Mouse (Mus musculus) hindbrain, postnatal 0 days (tissue): ENCODE results near the gene Mars. TPM values are rescaled to one million over a fixed set of nuclear protein-coding genes. Genes with fewer than 3 reads are reported as not detected.
"Not testable (repeated sequence)": the region's sequence is repeated elsewhere in the genome, so short reads cannot be mapped to it uniquely, and the experiment has no call there.

Source experiments
- ATAC-seq: fragments of 200-750 bp; cut with Nextera tagmentation; 2 replicates; pipeline ENCODE4 v1.8.0; 2017; ENCODE audit warnings: mild to moderate bottlenecking, moderate TSS enrichment, moderate library complexity
- DNase-seq: peaks from one replicate; pipeline ENCODE4 v3.0.0-alpha.2; 2015; ENCODE audit warnings: low spot score
- H3K27ac ChIP-seq: fragments of 300-500 bp; sonication (generic); 2 replicates; pipeline ENCODE4 v1.5.1; 2014; ENCODE audit warnings: mild to moderate bottlenecking
- H3K27me3 ChIP-seq: fragments of 300-500 bp; sonication (generic); 2 replicates; pipeline ENCODE4 v1.6.1; 2014; ENCODE audit warnings: low read length, mixed read lengths; ENCODE audit not compliant: insufficient read depth
- H3K36me3 ChIP-seq: fragments of 300-500 bp; sonication (generic); 2 replicates; pipeline ENCODE4 v1.6.1; 2014; ENCODE audit warnings: low read length, mixed read lengths; ENCODE audit not compliant: insufficient read depth
- H3K4me1 ChIP-seq: fragments of 300-500 bp; sonication (generic); 2 replicates; pipeline ENCODE4 v1.6.1; 2014; ENCODE audit warnings: antibody characterized with exemption, low read length, mixed read lengths; ENCODE audit not compliant: insufficient read depth
- H3K4me2 ChIP-seq: fragments of 300-500 bp; sonication (generic); 2 replicates; pipeline ENCODE4 v1.6.1; 2014; ENCODE audit warnings: low read depth, mild to moderate bottlenecking, low read length, moderate library complexity, mixed read lengths
- H3K4me3 ChIP-seq: fragments of 300-500 bp; sonication (generic); 2 replicates; pipeline ENCODE4 v1.5.1; 2014; ENCODE audit warnings: low read length
- H3K9ac ChIP-seq: fragments of 300-500 bp; sonication (generic); replicated peaks from 2 replicates; pipeline ENCODE4 v1.6.1; 2014; ENCODE audit warnings: mild to moderate bottlenecking, low read length, moderate library complexity, mixed read lengths
- H3K9me3 ChIP-seq: fragments of 300-500 bp; sonication (generic); 2 replicates; pipeline ENCODE4 v1.6.1; 2016; ENCODE audit warnings: low read length, mixed read lengths
- CTCF ChIP-seq: IDR thresholded peaks from 2 replicates; pipeline ENCODE4 v1.5.1; 2016; ENCODE audit warnings: antibody characterized with exemption, control low read depth, low read depth
- WGBS: fragments of 180-500 bp; shearing (Covaris S2); extraction: QIAGEN DNeasy Blood & Tissue Kit; methylation state at CpG from one replicate; pipeline ENCODE4 v1.1.7; 2014; 5-methylcytosine and 5-hydroxymethylcytosine counted together
- polyA plus RNA-seq: library from polyadenylated mRNA; unstranded; fragments of >200 nt; fragmentation: Nextera tagmentation; extraction: Ambion mirVana; gene quantifications from 2 replicates; pipeline ENCODE4 v1.2.1, GENCODE M21; 2015
- total RNA-seq: library from RNA; depleted of rRNA; stranded (reverse); fragments of >200 nt; gene quantifications from 2 replicates; pipeline ENCODE4 v1.2.3, GENCODE M21; 2014

Mars gene
- total and polyA plus RNA-seq, 2 experiments from 2014 or later, result 90.4 to 104 TPM

DNA sequence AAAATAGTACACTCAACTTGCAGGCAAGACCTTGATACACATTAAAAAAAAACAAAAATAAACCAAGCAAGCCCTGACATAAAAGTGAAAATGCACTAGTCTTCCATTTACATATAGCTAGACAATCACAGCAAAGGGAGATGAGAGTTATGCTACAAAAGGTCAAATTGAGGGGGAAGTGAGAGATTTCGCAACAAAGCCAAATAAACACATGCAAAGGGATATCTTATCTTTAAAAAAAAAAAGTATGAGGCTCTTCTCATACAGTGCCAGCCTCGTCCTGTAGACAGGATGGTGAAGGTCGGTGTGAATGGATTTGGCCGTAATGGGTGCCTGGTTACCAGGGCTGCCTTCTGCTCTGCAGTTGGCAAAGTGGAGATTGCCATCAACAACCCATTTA, 1.3 kb upstream of the Mars start:
- H3K4me1 ChIP-seq, result peaks cover 5% of the 10 kb centered on the region; the same call in 1 of the 2 replicates
- H3K4me2 ChIP-seq, result no peak overlapping the region
- TF ChIP-seq CTCF, result no peak
- no peaks in the 10 kb centered on the region for H3K9me3 ChIP-seq
- H3K27me3 ChIP-seq, result no peaks in the 10 kb centered on the region
- H3K27ac ChIP-seq, result no peak overlapping the region
- no peak for ATAC-seq
- H3K9ac ChIP-seq, result no peak overlapping the region
- H3K4me3 ChIP-seq, result no peak overlapping the region
- 83% methylated on average over 4 of the region's 4 CpGs for WGBS
- H3K36me3 ChIP-seq, result peaks cover 9% of the 10 kb centered on the region
- no peak for DNase-seq

DNA sequence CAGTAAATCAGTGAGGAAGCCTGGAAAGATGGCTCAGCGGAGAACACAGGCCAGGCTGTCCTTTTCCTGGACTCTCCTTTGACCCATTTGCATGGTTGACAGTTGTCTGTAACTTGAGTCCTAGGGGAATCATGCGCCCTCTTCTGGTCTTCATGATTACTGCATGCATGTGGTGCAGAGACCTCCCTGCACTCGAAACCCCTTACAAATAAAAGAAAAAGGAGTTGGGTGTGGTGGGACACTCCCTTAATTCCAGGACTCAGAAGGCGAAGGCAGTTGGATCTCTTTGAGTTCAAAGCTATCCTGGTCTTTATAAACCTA, 730 bp upstream of the Mars start:
- peak overlapping the region; percentile 71 for H3K4me3 ChIP-seq
- 3% methylated on average over 4 of the region's 4 CpGs for WGBS
- peak overlapping the region; percentile 73; the same call in 1 of the 2 replicates for H3K9ac ChIP-seq
- H3K36me3 ChIP-seq, result peaks cover 14% of the 10 kb centered on the region
- ATAC-seq (peak; percentile 49), DNase-seq (peak; percentile 90)
- no peaks in the 10 kb centered on the region for H3K27me3 ChIP-seq
- TF ChIP-seq CTCF, result peak; percentile 89
- H3K4me2 ChIP-seq, result peak overlapping the region; percentile 79
- H3K27ac ChIP-seq, result peak overlapping the region; percentile 80
- H3K4me1 ChIP-seq, result peaks cover 5% of the 10 kb centered on the region; the same call in 1 of the 2 replicates
- no peaks in the 10 kb centered on the region for H3K9me3 ChIP-seq

DNA sequence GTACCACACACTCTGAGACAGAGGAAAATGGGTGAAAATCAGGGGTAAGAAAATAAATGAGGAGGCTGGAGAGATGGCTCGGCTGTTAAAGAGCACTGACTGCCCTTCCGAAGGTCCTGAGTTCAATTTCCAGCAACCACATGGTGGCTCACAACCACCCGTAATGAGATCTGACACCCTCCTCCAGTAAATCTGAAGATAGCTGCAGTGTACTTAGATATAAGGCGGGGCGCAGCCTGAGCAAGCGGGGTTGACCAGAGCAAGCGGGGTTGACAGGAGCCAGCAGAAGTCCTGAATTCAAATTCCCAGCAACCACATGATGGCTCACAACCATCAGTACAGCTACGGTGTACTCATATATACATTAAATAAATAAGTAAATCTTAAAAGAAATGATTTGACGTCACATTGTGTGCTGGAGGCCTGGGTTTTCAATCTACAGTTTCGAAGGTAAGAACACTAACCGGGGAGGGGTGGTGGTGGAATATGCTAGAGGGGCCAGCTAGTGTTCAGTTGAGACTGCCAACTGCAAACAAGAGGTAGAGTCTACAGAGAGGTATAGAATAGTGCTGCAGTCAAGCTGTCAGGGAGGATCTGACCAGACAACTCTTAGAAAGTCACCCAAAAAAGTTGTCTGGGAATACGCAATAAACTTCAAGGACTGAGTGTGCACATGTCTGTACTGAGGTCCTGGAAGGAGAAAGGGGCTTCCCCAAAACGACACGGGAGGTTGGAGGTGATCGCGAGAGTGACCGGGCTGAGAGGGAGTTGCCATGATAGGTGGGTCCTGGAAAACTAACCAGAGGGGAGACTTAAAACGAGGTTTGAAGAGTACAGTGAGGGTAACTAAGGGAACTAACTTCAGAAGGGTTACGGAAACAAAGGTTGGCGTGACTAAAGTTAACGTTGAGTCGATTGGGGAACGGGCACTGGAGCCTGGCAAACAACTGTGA, 787 bp downstream of the Mars start:
- DNase-seq (peak; percentile 52), ATAC-seq (peak; percentile 72)
- no peaks in the 10 kb centered on the region for H3K9me3 ChIP-seq
- no peak for TF ChIP-seq CTCF
- H3K36me3 ChIP-seq, result peaks cover 24% of the 10 kb centered on the region
- WGBS, result 40% methylated on average over 23 of the region's 23 CpGs
- no peaks in the 10 kb centered on the region for H3K27me3 ChIP-seq
- peaks cover 5% of the 10 kb centered on the region; the same call in 1 of the 2 replicates for H3K4me1 ChIP-seq
- peak overlapping the region; percentile 71 for H3K4me3 ChIP-seq
- peak overlapping the region; percentile 80 for H3K27ac ChIP-seq
- peak overlapping the region; percentile 79 for H3K4me2 ChIP-seq
- H3K9ac ChIP-seq, result peak overlapping the region; percentile 73

DNA sequence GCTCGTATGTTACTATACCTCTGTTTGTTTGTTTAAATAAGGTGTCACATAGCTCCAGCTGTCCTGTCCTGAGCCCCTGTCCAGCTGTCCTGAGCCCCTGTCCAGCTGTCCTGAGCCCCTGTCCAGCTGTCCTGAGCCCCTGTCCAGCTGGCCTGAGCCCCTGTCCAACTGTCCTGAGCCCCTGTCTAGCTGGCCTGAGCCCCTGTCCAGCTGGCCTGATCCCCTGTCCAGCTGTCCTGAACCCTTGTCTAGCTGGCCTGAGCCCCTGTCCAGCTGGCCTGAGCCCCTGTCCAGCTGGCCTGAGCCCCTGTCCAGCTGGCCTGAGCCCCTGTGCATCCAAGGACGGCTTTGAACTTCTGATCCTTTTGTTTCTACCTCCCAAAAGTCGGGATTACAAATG, 2.4 kb downstream of the Mars start:
- H3K4me2 ChIP-seq, H3K4me3 ChIP-seq, H3K4me1 ChIP-seq, DNase-seq, ATAC-seq, H3K9ac ChIP-seq, H3K27ac ChIP-seq, H3K27me3 ChIP-seq, H3K9me3 ChIP-seq: not testable (repeated sequence)
- 91% methylated on average over 3 of the region's 3 CpGs for WGBS
- H3K36me3 ChIP-seq, result peaks cover 39% of the 10 kb centered on the region

DNA sequence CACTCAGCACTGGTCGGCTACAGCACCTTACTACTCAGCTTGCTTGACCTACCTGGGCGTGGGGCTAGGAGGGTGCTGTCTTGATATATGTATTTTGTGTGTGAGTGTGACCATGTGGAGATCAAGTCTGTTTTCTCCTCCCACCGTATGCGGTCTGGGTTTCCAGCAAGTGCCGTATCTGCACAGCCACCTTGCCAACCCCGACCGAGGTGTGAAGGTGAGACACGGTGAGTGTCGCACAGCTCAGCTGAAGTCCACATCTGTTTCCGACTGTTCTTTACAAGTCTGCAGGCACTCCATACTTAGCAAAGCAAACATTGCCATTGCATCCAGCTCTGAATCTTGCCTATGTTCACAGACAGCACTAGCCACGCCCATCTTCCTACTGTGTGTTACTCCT, 8.4 kb downstream of the Mars start:
- 94% methylated on average over 11 of the region's 11 CpGs for WGBS
- no peak overlapping the region for H3K4me3 ChIP-seq
- no peak for DNase-seq
- H3K27ac ChIP-seq, result no peak overlapping the region
- no peak overlapping the region for H3K4me2 ChIP-seq
- TF ChIP-seq CTCF, result no peak
- no peaks in the 10 kb centered on the region for H3K9me3 ChIP-seq
- no peak overlapping the region for H3K9ac ChIP-seq
- no peaks in the 10 kb centered on the region for H3K27me3 ChIP-seq
- H3K4me1 ChIP-seq, result no peaks in the 10 kb centered on the region
- H3K36me3 ChIP-seq, result peaks cover 87% of the 10 kb centered on the region
- no peak for ATAC-seq

DNA sequence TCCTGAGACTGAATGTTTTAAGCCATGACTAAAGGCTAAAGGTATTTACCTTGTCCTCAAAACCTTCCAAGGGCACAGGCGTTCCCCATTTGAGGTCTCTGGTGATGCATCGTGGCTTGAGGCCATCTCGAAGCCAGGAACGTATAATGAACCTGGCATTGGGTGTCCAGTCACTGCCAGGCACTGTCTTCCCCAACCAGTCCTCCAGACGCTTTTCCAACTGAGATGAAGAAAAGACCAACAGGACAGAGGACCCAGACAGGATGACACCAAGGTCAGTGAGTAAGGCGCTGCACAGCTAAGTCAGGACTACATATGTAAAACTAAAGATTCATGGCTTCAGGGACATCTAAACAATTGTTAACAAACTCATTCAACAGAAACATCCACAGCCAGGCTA, 11.2 kb downstream of the Mars start:
- Histone ChIP-seq H3K4me3 (no peak overlapping the region), H3K36me3 (peaks cover 90% of the 10 kb centered on the region), H3K9me3 (no peaks in the 10 kb centered on the region), H3K27me3 (no peaks in the 10 kb centered on the region), H3K4me1 (no peaks in the 10 kb centered on the region), H3K27ac (no peak overlapping the region), H3K4me2 (no peak overlapping the region), H3K9ac (no peak overlapping the region)
- ATAC-seq (no peak), DNase-seq (no peak)
- 93% methylated on average over 6 of the region's 6 CpGs for WGBS
- no peak for TF ChIP-seq CTCF
